Mouse (Mus musculus) hindbrain, embryonic 13.5 days (tissue): Measurements from ENCODE around the gene Zcchc9. TPM values are rescaled to one million over a fixed set of nuclear protein-coding genes. Genes with fewer than 3 reads are reported as not detected.

Experiments
- ATAC-seq: fragments of 200-750 bp; cut with Nextera tagmentation; 2 replicates; pipeline ENCODE4 v1.8.0; 2017; ENCODE audit warnings: moderate TSS enrichment; ENCODE audit not compliant: low FRiP score
- H3K27ac ChIP-seq: fragments of 300-500 bp; sonication (generic); 2 replicates; pipeline ENCODE4 v1.5.1; 2015; ENCODE audit warnings: inconsistent platforms, mild to moderate bottlenecking, moderate library complexity
- H3K27me3 ChIP-seq: fragments of 300-500 bp; sonication (generic); 2 replicates; pipeline ENCODE4 v1.6.1; 2015; ENCODE audit warnings: mild to moderate bottlenecking, inconsistent platforms
- H3K36me3 ChIP-seq: fragments of 300-500 bp; sonication (generic); 2 replicates; pipeline ENCODE4 v1.6.1; 2015; ENCODE audit warnings: mild to moderate bottlenecking, inconsistent platforms
- H3K4me1 ChIP-seq: fragments of 300-500 bp; sonication (generic); replicated peaks from 2 replicates; pipeline ENCODE4 v1.6.1; 2015; ENCODE audit warnings: inconsistent platforms
- H3K4me2 ChIP-seq: fragments of 300-500 bp; sonication (generic); 2 replicates; pipeline ENCODE4 v1.6.1; 2015; ENCODE audit warnings: inconsistent platforms, mild to moderate bottlenecking, moderate library complexity
- H3K4me3 ChIP-seq: fragments of 300-500 bp; sonication (generic); 2 replicates; pipeline ENCODE4 v1.5.1; 2015; ENCODE audit warnings: mild to moderate bottlenecking, inconsistent platforms
- H3K9ac ChIP-seq: fragments of 300-500 bp; sonication (generic); 2 replicates; pipeline ENCODE4 v1.6.1; 2015; ENCODE audit warnings: mild to moderate bottlenecking, inconsistent platforms
- H3K9me3 ChIP-seq: fragments of 300-500 bp; sonication (generic); 2 replicates; pipeline ENCODE4 v1.6.1; 2016; ENCODE audit warnings: inconsistent platforms
- WGBS: fragments of 180-500 bp; shearing (Covaris S2); methylation state at CpG from one replicate; pipeline ENCODE4 v1.1.7; 2015; 5-methylcytosine and 5-hydroxymethylcytosine counted together
- microRNA-seq: library from miRNA; unstranded; fragments of <30 nt; microRNA quantifications from one replicate; pipeline ENCODE4, GENCODE M21; 2016
- polyA plus RNA-seq: library from polyadenylated mRNA; unstranded; fragments of >200 nt; fragmentation: Nextera tagmentation; extraction: Ambion mirVana; gene quantifications from 2 replicates; pipeline ENCODE4 v1.2.1, GENCODE M21; 2015

Gene Zcchc9
- polyA plus RNA-seq, 1 experiment from 2014 or later: 20.9 TPM

- no peaks in the 10 kb centered on the region for H3K36me3 ChIP-seq
- H3K27me3 ChIP-seq: no peaks in the 10 kb centered on the region
- H3K4me1 ChIP-seq: no peaks in the 10 kb centered on the region
- H3K9me3 ChIP-seq: no peaks in the 10 kb centered on the region
- H3K27ac ChIP-seq: no peak overlapping the region
- H3K4me3 ChIP-seq: no peak overlapping the region
- H3K9ac ChIP-seq: no peak overlapping the region
- no peak overlapping the region for H3K4me2 ChIP-seq
- no peak for ATAC-seq
- 79% methylated on average over 7 of the region's 7 CpGs for WGBS
These were observed 49.0 kb downstream of the Zcchc9 start for GRCm38 (mm10) chr13:91758316-91759048.

- WGBS: 84% methylated on average over 4 of the region's 4 CpGs
These were observed 51.3 kb downstream of the Zcchc9 start for GRCm38 (mm10) chr13:91756230-91756629.

GRCm38 (mm10) chr13:91754762-91755161 is 52.7 kb downstream of the Zcchc9 start:
- Histone ChIP-seq H3K9ac (no peak overlapping the region), H3K27ac (no peak overlapping the region), H3K4me1 (no peaks in the 10 kb centered on the region), H3K36me3 (no peaks in the 10 kb centered on the region), H3K9me3 (no peaks in the 10 kb centered on the region), H3K27me3 (no peaks in the 10 kb centered on the region), H3K4me2 (no peak overlapping the region), H3K4me3 (no peak overlapping the region)
- ATAC-seq: no peak

More at GRCm38 (mm10) chr13:91756230-91756629, 51.3 kb downstream of the Zcchc9 start:
- Histone ChIP-seq H3K27me3 (no peaks in the 10 kb centered on the region), H3K27ac (no peak overlapping the region), H3K4me3 (no peak overlapping the region), H3K9me3 (no peaks in the 10 kb centered on the region), H3K9ac (no peak overlapping the region), H3K4me2 (no peak overlapping the region), H3K4me1 (no peaks in the 10 kb centered on the region), H3K36me3 (no peaks in the 10 kb centered on the region)
- ATAC-seq: no peak

- H3K4me2 ChIP-seq: no peak overlapping the region
- no peak overlapping the region for H3K27ac ChIP-seq
- H3K4me3 ChIP-seq: no peak overlapping the region
- H3K27me3 ChIP-seq: no peaks in the 10 kb centered on the region
- no peak overlapping the region for H3K9ac ChIP-seq
- 57% methylated on average over 4 of the region's 4 CpGs for WGBS
- ATAC-seq: no peak
- H3K36me3 ChIP-seq: no peaks in the 10 kb centered on the region
- no peaks in the 10 kb centered on the region for H3K9me3 ChIP-seq
- H3K4me1 ChIP-seq: no peaks in the 10 kb centered on the region
These were observed 53.8 kb downstream of the Zcchc9 start for GRCm38 (mm10) chr13:91753724-91754123.

- Histone ChIP-seq H3K4me3 (no peak overlapping the region), H3K4me2 (no peak overlapping the region), H3K27ac (no peak overlapping the region), H3K27me3 (no peaks in the 10 kb centered on the region), H3K9ac (no peak overlapping the region), H3K36me3 (no peaks in the 10 kb centered on the region), H3K9me3 (no peaks in the 10 kb centered on the region), H3K4me1 (no peaks in the 10 kb centered on the region)
- no peak for ATAC-seq
- WGBS: 86% methylated on average over 4 of the region's 4 CpGs
These were observed 57.5 kb downstream of the Zcchc9 start for GRCm38 (mm10) chr13:91749981-91750380.

DNA sequence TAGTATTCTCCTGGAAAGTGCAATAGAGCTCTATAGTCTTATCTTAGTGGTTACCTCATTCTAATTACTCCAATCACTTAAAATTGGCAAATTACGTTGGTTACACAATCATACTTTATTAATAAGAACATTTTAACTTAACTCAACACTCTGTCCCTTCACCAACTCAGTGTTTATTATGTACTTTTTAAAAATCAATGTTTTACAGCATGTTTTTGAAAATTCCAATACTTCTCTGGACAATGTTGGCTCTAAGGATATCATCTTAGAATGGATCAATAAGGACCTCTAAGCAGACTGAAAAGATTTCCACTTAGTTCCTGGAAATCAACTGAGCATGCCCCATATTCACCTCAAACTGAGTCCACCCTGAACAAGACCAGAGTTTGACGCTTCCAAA is 59.1 kb downstream of the Zcchc9 start:
- H3K9ac ChIP-seq: no peak overlapping the region
- no peaks in the 10 kb centered on the region for H3K27me3 ChIP-seq
- WGBS: 90% methylated on average over 2 of the region's 2 CpGs
- H3K27ac ChIP-seq: no peak overlapping the region
- no peaks in the 10 kb centered on the region for H3K4me1 ChIP-seq
- no peaks in the 10 kb centered on the region for H3K36me3 ChIP-seq
- no peak overlapping the region for H3K4me2 ChIP-seq
- no peak for ATAC-seq
- no peak overlapping the region for H3K4me3 ChIP-seq
- H3K9me3 ChIP-seq: no peaks in the 10 kb centered on the region

Small RNA genes within 50 kb of the gene (microRNA-seq; reads per million reads assigned to microRNA genes)
- not detected for gene Gm27656

Other genes starting within 250 kb of the Zcchc9 start
- not detected in 2 replicates for gene Acot12, start 66.2 kb downstream of the Zcchc9 start, polyA plus RNA-seq
- 0.10 and 0.13 TPM in 2 replicates for gene Ckmt2, start 69.2 kb upstream of the Zcchc9 start, polyA plus RNA-seq